Mouse (Mus musculus): Measurements from ENCODE around the gene Upk3b. TPM values are rescaled to one million over a fixed set of nuclear protein-coding genes. Genes with fewer than 3 reads are reported as not detected.

Upk3b gene
- total and polyA plus RNA-seq, 3 experiments = 0.05 TPM; not detected in 2

- no peaks in the 10 kb centered on the region for H3K9me3 ChIP-seq (replicated peaks)
- H3K36me3 ChIP-seq (replicated peaks) = no peaks in the 10 kb centered on the region
- ATAC-seq (ENCODE audit: extremely low read depth, insufficient number of reproducible peaks, low FRiP score, poor library complexity, severe bottlenecking) (no peak), DNase-seq (ENCODE audit: low spot score) (no peak)
- H3K4me3 ChIP-seq (ENCODE audit: low read depth, low read length) = no peak overlapping the region
- peaks cover 20% of the 10 kb centered on the region for H3K27me3 ChIP-seq (ENCODE audit: insufficient read depth, low read length)
- no peaks in the 10 kb centered on the region for H3K4me1 ChIP-seq (ENCODE audit: insufficient read depth, low read depth, low read length)
- TF ChIP-seq GATA2 (IDR thresholded peaks at IDR 0.05; ENCODE audit: borderline replicate concordance, low read depth, low read length) (no peak), TAL1 (conservative IDR thresholded peaks at IDR 0.05; ENCODE audit: low read depth, low read length) (no peak), CTCF (IDR thresholded peaks at IDR 0.05; ENCODE audit: low read depth, low read length) (no peak), GATA1 (IDR thresholded peaks at IDR 0.05; ENCODE audit: borderline replicate concordance, low read length) (no peak), POLR2AphosphoS5 (IDR thresholded peaks at IDR 0.05; ENCODE audit: insufficient replicate concordance, low read depth, low read length) (no peak)
Observed at GRCm38 (mm10) chr5:136076284-136076683, 38.0 kb downstream of the Upk3b start.

GRCm38 (mm10) chr5:136077001-136077550 lies 38.8 kb downstream of the Upk3b start:
- H3K36me3 ChIP-seq (replicated peaks) = no peaks in the 10 kb centered on the region
- no peak for ATAC-seq (ENCODE audit: extremely low read depth, insufficient number of reproducible peaks, low FRiP score, poor library complexity, severe bottlenecking)
- no peaks in the 10 kb centered on the region for H3K9me3 ChIP-seq (replicated peaks)
- DNase-seq (ENCODE audit: low spot score) = no peak
- H3K4me3 ChIP-seq (ENCODE audit: low read depth, low read length) = no peak overlapping the region
- no peak for TF ChIP-seq TAL1 (conservative IDR thresholded peaks at IDR 0.05; ENCODE audit: low read depth, low read length)
- TF ChIP-seq CTCF (IDR thresholded peaks at IDR 0.05; ENCODE audit: low read depth, low read length) = no peak
- TF ChIP-seq GATA2 (IDR thresholded peaks at IDR 0.05; ENCODE audit: borderline replicate concordance, low read depth, low read length) = no peak
- TF ChIP-seq GATA1 (IDR thresholded peaks at IDR 0.05; ENCODE audit: borderline replicate concordance, low read length) = no peak
- no peak for TF ChIP-seq POLR2AphosphoS5 (IDR thresholded peaks at IDR 0.05; ENCODE audit: insufficient replicate concordance, low read depth, low read length)
- H3K4me1 ChIP-seq (ENCODE audit: insufficient read depth, low read depth, low read length) = no peaks in the 10 kb centered on the region
- peaks cover 16% of the 10 kb centered on the region for H3K27me3 ChIP-seq (ENCODE audit: insufficient read depth, low read length)

- 0 out of 2 replicates have a peak, but pooled peaks cover under 1% of the 10 kb centered on the region for H3K4me1 ChIP-seq (ENCODE audit: insufficient read depth, low read depth, low read length)
- H3K27me3 ChIP-seq (ENCODE audit: insufficient read depth, low read length) = peaks cover 12% of the 10 kb centered on the region
- no peaks in the 10 kb centered on the region for H3K9me3 ChIP-seq (replicated peaks)
- no peaks in the 10 kb centered on the region for H3K36me3 ChIP-seq (replicated peaks)
- DNase-seq (ENCODE audit: low spot score) (no peak), ATAC-seq (ENCODE audit: extremely low read depth, insufficient number of reproducible peaks, low FRiP score, poor library complexity, severe bottlenecking) (no peak)
- no peak overlapping the region for H3K4me3 ChIP-seq (ENCODE audit: low read depth, low read length)
- no peak for TF ChIP-seq TAL1 (conservative IDR thresholded peaks at IDR 0.05; ENCODE audit: low read depth, low read length)
- no peak for TF ChIP-seq GATA2 (IDR thresholded peaks at IDR 0.05; ENCODE audit: borderline replicate concordance, low read depth, low read length)
- no peak for TF ChIP-seq CTCF (IDR thresholded peaks at IDR 0.05; ENCODE audit: low read depth, low read length)
- no peak for TF ChIP-seq GATA1 (IDR thresholded peaks at IDR 0.05; ENCODE audit: borderline replicate concordance, low read length)
- TF ChIP-seq POLR2AphosphoS5 (IDR thresholded peaks at IDR 0.05; ENCODE audit: insufficient replicate concordance, low read depth, low read length) = no peak
Observed at GRCm38 (mm10) chr5:136078136-136078535, 39.8 kb downstream of the Upk3b start.

- Histone ChIP-seq H3K4me1 (ENCODE audit: insufficient read depth, low read depth, low read length) (peaks cover 21% of the 10 kb centered on the region), H3K9me3 (replicated peaks) (no peaks in the 10 kb centered on the region), H3K4me3 (ENCODE audit: low read depth, low read length) (no peak overlapping the region), H3K27me3 (ENCODE audit: insufficient read depth, low read length) (peaks cover 32% of the 10 kb centered on the region), H3K36me3 (replicated peaks) (no peaks in the 10 kb centered on the region)
- ATAC-seq (ENCODE audit: extremely low read depth, insufficient number of reproducible peaks, low FRiP score, poor library complexity, severe bottlenecking) = no peak
- no peak for DNase-seq (ENCODE audit: low spot score)
- peak; percentile 35; the same call in 1 of the 2 replicates for TF ChIP-seq CTCF (IDR thresholded peaks at IDR 0.05; ENCODE audit: low read depth, low read length)
- TF ChIP-seq GATA2 (IDR thresholded peaks at IDR 0.05; ENCODE audit: borderline replicate concordance, low read depth, low read length) = no peak
- no peak for TF ChIP-seq TAL1 (conservative IDR thresholded peaks at IDR 0.05; ENCODE audit: low read depth, low read length)
- no peak for TF ChIP-seq POLR2AphosphoS5 (IDR thresholded peaks at IDR 0.05; ENCODE audit: insufficient replicate concordance, low read depth, low read length)
Observed at GRCm38 (mm10) chr5:136082345-136082744, 44.0 kb downstream of the Upk3b start.

GRCm38 (mm10) chr5:136083669-136084107 lies 45.4 kb downstream of the Upk3b start, which contains the start of gene Rasa4:
Gene Rasa4, plus strand, starts transcription at chr5:136083916.
- ATAC-seq (ENCODE audit: extremely low read depth, insufficient number of reproducible peaks, low FRiP score, poor library complexity, severe bottlenecking) (peak; percentile 99), DNase-seq (ENCODE audit: low spot score) (peak; percentile 95)
- Histone ChIP-seq H3K9me3 (replicated peaks) (no peaks in the 10 kb centered on the region), H3K4me3 (ENCODE audit: low read depth, low read length) (peak within 1 kb of the TSS; percentile 69), H3K27me3 (ENCODE audit: insufficient read depth, low read length) (peaks cover 37% of the 10 kb centered on the region), H3K4me1 (ENCODE audit: insufficient read depth, low read depth, low read length) (peaks cover 21% of the 10 kb centered on the region), H3K36me3 (replicated peaks) (no peaks in the 10 kb centered on the region)
- TF ChIP-seq TAL1 (conservative IDR thresholded peaks at IDR 0.05; ENCODE audit: low read depth, low read length) = no peak
- TF ChIP-seq POLR2AphosphoS5 (IDR thresholded peaks at IDR 0.05; ENCODE audit: insufficient replicate concordance, low read depth, low read length) = no peak
- TF ChIP-seq CTCF (IDR thresholded peaks at IDR 0.05; ENCODE audit: low read depth, low read length) = no peak
- no peak for TF ChIP-seq GATA2 (IDR thresholded peaks at IDR 0.05; ENCODE audit: borderline replicate concordance, low read depth, low read length)
- TF ChIP-seq GATA1 (IDR thresholded peaks at IDR 0.05; ENCODE audit: borderline replicate concordance, low read length) = no peak

- Histone ChIP-seq H3K4me3 (ENCODE audit: low read depth, low read length) (peak overlapping the region; percentile 69), H3K36me3 (replicated peaks) (no peaks in the 10 kb centered on the region), H3K9me3 (replicated peaks) (no peaks in the 10 kb centered on the region), H3K27me3 (ENCODE audit: insufficient read depth, low read length) (peaks cover 38% of the 10 kb centered on the region), H3K4me1 (ENCODE audit: insufficient read depth, low read depth, low read length) (peaks cover 21% of the 10 kb centered on the region)
- DNase-seq (ENCODE audit: low spot score) (no peak), ATAC-seq (ENCODE audit: extremely low read depth, insufficient number of reproducible peaks, low FRiP score, poor library complexity, severe bottlenecking) (no peak)
- TF ChIP-seq CTCF (IDR thresholded peaks at IDR 0.05; ENCODE audit: low read depth, low read length) (no peak), POLR2AphosphoS5 (IDR thresholded peaks at IDR 0.05; ENCODE audit: insufficient replicate concordance, low read depth, low read length) (no peak), GATA1 (IDR thresholded peaks at IDR 0.05; ENCODE audit: borderline replicate concordance, low read length) (no peak), TAL1 (conservative IDR thresholded peaks at IDR 0.05; ENCODE audit: low read depth, low read length) (no peak), GATA2 (IDR thresholded peaks at IDR 0.05; ENCODE audit: borderline replicate concordance, low read depth, low read length) (no peak)
Observed at GRCm38 (mm10) chr5:136084144-136084881, 46.0 kb downstream of the Upk3b start.
